Mouse (Mus musculus) bone marrow, adult 2 months (tissue): Measurements from ENCODE around the gene Tmem266.

Experiments
- CTCF ChIP-seq: fragments of 200-500 bp; IDR thresholded peaks from 2 replicates; pipeline ENCODE4 v1.5.1; 2011; ENCODE audit warnings: low read length, control low read depth; ENCODE audit not compliant: control insufficient read depth, insufficient read depth
- POLR2A ChIP-seq: fragments of 200-500 bp; IDR thresholded peaks from 2 replicates; pipeline ENCODE4 v1.6.1; 2011; ENCODE audit warnings: low read depth, mild to moderate bottlenecking, control low read depth, low read length, borderline replicate concordance; ENCODE audit not compliant: control insufficient read depth

DNA sequence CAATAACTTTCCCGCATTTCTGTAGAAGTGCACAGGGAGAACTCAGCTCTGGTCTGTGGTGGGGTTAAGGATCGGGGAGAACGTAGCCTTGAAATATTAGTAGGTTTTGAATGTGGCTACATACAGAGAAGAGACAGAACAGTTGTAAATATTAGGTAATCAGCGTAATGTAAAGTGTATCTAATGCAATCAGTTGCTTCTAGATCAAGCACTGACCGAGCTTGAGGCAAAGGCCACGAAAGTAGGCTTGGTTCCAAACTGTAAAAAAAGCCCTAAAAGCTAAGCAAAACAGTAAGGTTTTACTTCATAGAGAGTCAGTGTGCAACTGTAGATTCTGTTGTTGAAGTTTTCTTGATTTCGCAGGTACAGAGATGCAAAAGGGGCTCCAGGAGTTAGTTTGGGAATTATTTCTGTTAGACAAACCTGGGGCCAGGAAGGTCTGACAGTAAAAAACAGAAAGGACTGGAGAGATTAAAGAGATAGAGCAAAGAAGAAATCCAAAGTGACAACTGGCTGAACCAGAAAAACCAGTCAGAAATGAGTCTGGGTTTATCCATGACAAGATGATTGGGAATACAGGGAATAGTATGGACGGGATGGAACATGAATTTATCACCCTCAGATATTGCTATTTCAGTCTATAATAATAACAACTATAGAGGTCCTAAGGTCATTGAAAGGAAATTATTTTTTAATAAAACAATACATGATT is 47.4 kb upstream of the Tmem266 start:
- TF ChIP-seq POLR2A (no peak), CTCF (no peak)
